Mouse (Mus musculus): ENCODE measurements around the gene Cacna2d3. TPM values are rescaled to one million over a fixed set of nuclear protein-coding genes. Genes with fewer than 3 reads are reported as not detected.

Cacna2d3 gene
- total RNA-seq, 2 experiments from 2014 or later, result 0.56 to 1.4 TPM

DNA sequence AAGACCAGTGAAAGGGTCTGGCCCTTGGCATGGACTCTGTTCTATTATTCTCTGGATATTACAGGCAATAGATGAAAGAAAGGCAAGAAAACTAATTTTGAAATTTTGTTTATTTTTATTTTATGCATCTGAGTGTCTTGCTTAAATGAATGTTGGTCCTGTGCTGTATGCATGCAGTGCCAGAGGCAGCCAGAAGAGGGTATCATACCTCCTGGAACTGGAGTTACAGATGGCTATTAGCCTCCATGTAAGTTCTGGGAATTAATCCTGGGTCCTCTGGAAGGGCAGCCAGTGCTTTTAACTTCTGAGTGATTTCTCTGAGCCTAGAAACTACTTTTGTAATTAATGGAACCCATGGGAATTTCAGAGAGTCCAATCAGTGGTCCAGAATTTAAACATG lies 597.8 kb downstream of the Cacna2d3 start:
- no peak overlapping the region for H3K27ac ChIP-seq
- TF ChIP-seq CTCF (IDR thresholded peaks at IDR 0.05), result peak; percentile 60
- intact Hi-C loops (cut with DNase I), result loop anchor here (5.0 kb wide), 2 partner anchors 143 to 318 kb away; no protein-coding TSS in a partner anchor
- no peak for DNase-seq
- no peak overlapping the region for H3K4me3 ChIP-seq

DNA sequence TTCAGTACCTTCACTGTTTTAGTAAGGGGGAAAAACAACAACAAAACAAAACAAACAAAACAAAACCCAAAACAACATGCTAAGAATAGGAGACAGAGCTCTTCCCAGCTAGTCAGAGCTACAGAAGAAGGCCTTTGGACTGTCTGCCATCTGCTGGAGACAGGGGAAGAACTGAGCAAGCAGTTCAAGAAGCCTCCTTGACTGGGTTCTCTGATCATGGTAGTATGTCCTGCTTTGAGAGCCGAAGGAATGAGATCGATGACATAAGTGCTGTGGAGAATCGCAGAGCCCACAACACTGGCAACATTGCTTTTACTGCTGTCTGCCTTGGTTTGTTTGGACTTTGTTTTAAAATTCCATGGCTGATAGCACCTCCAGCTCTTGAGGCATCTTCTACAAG lies 598.9 kb downstream of the Cacna2d3 start:
- intact Hi-C loops (cut with DNase I), result loop anchor here (5.0 kb wide), 2 partner anchors 145 to 320 kb away; no protein-coding TSS in a partner anchor
- no peak for DNase-seq
- Histone ChIP-seq H3K27ac (no peak overlapping the region), H3K4me3 (no peak overlapping the region)
- no peak for TF ChIP-seq CTCF (IDR thresholded peaks at IDR 0.05)

DNA sequence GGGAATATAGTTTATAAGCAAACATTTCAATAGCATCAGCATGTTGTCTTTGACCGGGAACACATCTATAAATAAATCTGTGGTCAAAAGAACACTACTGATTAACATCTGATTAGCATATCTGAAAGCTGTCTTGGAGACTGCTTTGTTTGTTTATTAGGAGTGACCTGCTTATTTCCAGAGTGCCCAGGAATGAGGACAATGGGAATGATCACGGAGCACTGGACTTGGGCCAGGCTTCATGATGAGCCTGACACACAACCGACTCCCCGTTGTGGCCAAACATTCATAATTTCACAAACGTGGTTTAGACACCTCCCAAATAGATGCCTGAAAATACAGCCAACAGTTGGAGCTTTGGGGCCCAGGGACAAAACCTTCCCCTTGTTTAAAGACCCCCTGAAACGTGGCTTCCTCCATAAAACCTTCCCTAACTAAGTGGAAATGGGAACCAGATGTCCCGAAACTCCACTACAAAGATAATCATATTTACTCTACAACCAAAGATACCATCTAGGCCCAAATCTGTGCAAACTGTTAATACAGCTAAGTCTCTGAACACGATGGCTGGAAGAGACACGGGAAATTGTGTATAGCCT lies 607.7 kb downstream of the Cacna2d3 start:
- peak; percentile 27 for DNase-seq

DNA sequence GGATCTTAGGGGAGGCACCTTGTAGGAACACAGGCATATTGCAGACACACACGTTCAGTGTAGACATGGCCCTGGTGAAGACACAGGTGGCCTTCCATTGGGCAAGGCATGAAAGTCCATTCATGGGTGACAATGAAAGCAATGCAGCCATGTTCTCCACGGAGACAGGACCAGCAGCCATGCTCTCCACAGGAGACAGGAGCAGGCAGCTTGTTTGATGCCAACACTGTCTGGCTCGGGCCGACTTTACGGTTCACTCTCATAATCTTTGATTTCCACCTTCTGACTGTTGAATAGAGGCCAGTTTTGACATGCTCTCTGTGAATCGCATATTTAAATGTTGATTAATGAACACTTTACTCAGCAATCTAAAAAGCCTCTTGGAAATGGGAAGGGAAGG lies 610.0 kb downstream of the Cacna2d3 start:
- no peak overlapping the region for H3K27ac ChIP-seq
- no peak overlapping the region for H3K4me3 ChIP-seq
- TF ChIP-seq CTCF (IDR thresholded peaks at IDR 0.05), result no peak
- no peak for DNase-seq
- intact Hi-C loops (cut with DNase I), result loop anchor here (5.0 kb wide), 1 partner anchor 1304 kb away; no protein-coding TSS in a partner anchor

More for the DNA sequence above, 607.7 kb downstream of the Cacna2d3 start:
- Histone ChIP-seq H3K27ac (no peak overlapping the region), H3K4me3 (no peak overlapping the region)
- no peak for TF ChIP-seq CTCF (IDR thresholded peaks at IDR 0.05)
- intact Hi-C loops (cut with DNase I), result loop anchor here (5.0 kb wide), 1 partner anchor 1307 kb away; no protein-coding TSS in a partner anchor

DNA sequence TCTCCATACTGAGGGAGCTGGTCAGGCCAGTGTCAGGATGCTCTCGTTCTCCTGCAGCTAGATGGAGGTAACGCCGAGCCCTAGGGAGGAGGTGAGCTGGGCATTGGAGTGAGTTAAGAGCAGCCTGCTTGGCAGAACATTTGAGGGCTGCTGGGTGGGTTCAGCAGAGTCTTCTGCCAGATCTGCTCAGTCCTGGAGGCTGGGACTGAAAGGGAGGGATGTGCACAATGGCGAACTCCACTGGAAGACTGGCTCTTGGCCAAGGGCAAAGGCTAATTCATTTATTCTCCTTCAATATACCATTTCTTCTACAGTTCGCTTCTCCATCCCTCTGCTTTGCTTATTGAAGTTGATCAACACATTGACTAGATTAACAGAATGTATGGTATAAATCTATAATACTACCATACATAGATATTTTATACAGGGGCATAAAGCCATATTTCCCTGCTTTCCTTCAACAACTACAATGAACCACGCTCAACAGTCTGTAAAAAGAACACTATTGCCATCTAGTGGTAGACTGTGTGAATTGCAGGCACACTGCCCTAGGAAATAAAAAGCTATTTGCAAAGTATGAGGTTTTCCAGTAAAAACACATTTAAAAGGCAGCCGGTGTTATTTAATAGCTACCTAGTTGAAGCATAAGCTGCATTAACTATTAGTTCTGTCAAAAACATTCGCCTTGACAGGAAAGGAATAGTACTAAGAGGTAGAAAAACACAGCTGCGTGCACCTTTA lies 611.1 kb downstream of the Cacna2d3 start:
- Histone ChIP-seq H3K27ac (no peak overlapping the region), H3K4me3 (no peak overlapping the region)
- intact Hi-C loops (cut with DNase I), result loop anchor here (5.0 kb wide), 1 partner anchor 1303 kb away; no protein-coding TSS in a partner anchor
- no peak for DNase-seq
- peak; percentile 86 for TF ChIP-seq CTCF (IDR thresholded peaks at IDR 0.05)

DNA sequence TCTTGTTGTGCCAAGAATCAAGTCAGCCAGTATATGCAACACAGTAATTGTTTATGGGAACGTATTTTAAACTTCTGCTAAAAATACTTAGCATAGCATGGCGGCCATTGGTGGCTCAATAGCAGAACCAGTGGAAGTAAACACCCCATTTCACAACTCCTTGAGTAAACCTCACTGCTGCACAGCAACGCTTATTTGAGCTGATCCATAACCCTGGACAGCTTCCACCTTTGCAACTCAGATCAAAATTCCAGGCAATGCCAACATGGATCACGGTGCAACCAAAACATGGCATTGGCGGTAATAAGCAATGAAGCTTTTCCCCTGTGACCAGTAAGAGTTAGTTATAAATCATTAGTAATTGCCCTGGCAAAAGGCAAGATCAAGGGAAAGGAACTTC lies 614.2 kb downstream of the Cacna2d3 start:
- TF ChIP-seq CTCF (IDR thresholded peaks at IDR 0.05), result no peak
- no peak for DNase-seq
- intact Hi-C loops (cut with DNase I), result no loop called here

DNA sequence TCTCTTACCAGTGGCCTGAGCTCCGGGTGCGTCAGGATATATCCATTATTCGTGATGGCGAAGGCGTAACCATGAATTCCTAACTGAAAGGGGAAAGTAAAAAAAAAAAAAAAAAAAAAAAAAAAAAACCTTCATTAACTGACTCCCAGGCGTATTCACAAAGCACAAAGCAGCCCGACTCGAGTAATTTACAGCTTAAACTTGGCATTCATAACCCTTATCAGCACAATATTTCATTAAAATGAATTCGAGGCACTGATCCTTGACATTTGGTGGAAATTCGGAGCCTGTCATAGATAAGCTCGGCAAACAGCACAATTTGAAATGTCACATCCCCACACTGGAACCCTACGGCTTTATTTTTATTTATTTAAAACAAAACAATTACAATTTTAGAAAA lies 623.9 kb downstream of the Cacna2d3 start:
- TF ChIP-seq CTCF (IDR thresholded peaks at IDR 0.05), result no peak
- no peak for DNase-seq
- Histone ChIP-seq H3K27ac (no peak overlapping the region), H3K4me3 (no peak overlapping the region)
- intact Hi-C loops (cut with DNase I), result no loop called here

More for the DNA sequence above, 614.2 kb downstream of the Cacna2d3 start:
- no peak overlapping the region for H3K4me3 ChIP-seq
- no peak overlapping the region for H3K27ac ChIP-seq

DNA sequence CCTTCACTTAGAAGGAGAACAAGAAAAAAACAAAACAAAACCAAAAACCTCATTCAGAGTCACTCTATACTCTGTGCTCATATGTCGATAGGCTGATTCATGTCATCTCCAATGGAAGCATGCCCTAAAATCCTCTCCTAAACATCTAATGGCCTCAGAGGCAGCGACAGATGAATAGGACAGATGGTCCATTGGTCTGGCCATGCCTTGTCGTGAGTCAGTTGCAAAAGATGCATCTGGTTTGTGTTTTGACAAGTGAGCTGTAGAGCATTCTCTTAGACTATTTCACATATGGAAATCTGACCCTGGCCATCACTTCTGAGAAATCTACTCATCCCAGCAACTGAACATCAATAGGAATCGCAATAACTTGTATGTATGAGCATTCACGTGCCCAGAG lies 626.2 kb downstream of the Cacna2d3 start:
- intact Hi-C loops (cut with DNase I), result no loop called here
- no peak overlapping the region for H3K4me3 ChIP-seq
- TF ChIP-seq CTCF (IDR thresholded peaks at IDR 0.05), result no peak
- no peak overlapping the region for H3K27ac ChIP-seq
- no peak for DNase-seq

DNA sequence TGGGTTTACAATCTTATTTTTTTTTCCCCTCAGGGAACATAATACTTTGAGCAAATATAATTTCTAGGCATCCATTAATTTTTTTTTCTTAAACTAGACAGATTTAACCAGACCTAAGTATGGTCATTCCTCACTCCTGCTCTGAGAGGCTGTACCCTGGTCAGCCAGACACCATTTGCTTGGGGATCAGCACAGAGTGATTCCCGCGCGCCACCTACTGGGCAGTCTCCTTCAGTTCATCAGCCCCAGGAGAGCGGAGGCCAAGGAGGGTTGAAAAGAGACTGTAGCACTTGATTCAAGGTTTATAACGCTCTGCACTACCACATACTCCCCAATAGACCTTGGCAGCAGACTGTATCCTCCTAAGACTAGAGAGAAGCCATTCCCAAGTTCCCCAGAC lies 631.6 kb downstream of the Cacna2d3 start:
- no peak overlapping the region for H3K27ac ChIP-seq
- intact Hi-C loops (cut with DNase I), result loop anchor here (1.0 to 5.0 kb wide), 2 partner anchors 141 to 1283 kb away; no protein-coding TSS in a partner anchor
- peak; percentile 90 for TF ChIP-seq CTCF (IDR thresholded peaks at IDR 0.05)
- DNase-seq, result peak; percentile 83
- no peak overlapping the region for H3K4me3 ChIP-seq

DNA sequence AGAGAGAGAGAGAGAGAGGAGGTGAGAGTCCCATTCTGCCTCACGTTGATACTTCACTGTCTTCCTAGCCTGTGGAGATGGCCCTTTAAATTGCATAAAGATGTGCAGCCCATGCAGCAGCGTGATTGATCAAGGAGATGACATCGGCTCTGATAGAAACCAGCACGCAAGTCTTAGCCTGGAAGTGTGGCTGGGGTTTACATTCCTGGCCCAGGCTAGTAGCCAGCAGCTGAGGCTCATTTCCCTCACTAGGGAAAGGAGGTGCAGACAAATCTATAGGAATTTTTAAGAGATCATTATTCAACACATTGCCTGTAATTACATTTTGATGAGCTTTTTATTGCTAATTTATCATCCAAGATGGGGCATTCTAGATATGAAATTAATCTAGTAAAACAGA lies 635.1 kb downstream of the Cacna2d3 start:
- no peak overlapping the region for H3K4me3 ChIP-seq

DNA sequence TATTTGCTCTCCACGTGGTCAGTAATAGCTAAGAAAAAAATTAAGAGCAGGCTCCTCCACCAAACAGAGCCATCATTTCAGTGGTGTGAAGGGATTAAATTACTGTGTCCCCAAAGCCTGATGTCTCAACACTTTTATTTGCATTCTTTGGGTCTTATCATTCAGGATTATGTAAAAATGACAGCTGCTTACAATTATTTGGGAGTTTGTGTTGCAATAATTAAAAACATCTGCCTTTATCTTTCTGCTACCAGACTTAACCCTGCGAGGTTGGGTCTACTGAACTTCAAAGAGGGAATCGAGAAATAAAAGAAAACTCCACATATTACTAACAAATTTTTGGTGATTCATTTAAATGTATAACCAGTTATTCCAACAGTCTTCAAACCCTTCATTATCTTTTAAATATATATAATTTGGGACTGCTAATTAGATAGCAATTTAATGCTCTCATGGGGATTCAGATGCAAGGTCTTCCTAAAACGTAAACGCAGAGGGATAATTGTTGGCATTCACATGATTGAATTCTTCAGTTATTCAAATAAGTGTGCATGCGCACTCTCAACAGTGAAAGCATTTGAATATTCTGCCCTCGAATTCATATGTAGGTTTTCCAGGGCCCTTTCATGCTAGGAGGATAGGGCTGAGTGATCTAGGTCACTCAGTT lies 636.0 kb downstream of the Cacna2d3 start:
- no peak overlapping the region for H3K4me3 ChIP-seq
- DNase-seq, result no peak
- intact Hi-C loops (cut with DNase I), result no loop called here
- TF ChIP-seq CTCF (IDR thresholded peaks at IDR 0.05), result no peak
- no peak overlapping the region for H3K27ac ChIP-seq

More for the DNA sequence above, 635.1 kb downstream of the Cacna2d3 start:
- TF ChIP-seq CTCF (IDR thresholded peaks at IDR 0.05), result no peak
- no peak overlapping the region for H3K27ac ChIP-seq
- intact Hi-C loops (cut with DNase I), result no loop called here
- DNase-seq, result no peak

DNA sequence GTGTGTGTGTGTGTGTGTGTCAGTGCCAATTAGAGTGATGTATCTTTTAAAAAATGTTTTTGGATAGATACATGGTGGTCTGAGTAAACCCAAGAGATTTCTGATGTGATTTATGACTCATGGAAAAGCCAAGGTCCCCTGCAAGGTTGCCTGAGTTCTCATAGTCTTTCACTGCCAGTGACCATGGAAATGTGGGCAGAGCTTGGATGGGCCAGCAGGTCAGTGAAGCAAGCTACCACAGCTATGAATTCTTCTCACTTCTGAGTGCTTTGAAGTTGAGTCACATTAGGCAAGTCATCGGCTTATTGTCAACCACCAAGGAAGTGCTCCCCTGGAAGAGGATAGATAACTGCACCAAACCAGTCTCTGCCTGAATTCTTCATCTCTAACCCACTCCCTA lies 639.5 kb downstream of the Cacna2d3 start:
- intact Hi-C loops (cut with DNase I), result no loop called here
- no peak overlapping the region for H3K27ac ChIP-seq
- TF ChIP-seq CTCF (IDR thresholded peaks at IDR 0.05), result no peak
- no peak for DNase-seq
- H3K4me3 ChIP-seq, result no peak overlapping the region

DNA sequence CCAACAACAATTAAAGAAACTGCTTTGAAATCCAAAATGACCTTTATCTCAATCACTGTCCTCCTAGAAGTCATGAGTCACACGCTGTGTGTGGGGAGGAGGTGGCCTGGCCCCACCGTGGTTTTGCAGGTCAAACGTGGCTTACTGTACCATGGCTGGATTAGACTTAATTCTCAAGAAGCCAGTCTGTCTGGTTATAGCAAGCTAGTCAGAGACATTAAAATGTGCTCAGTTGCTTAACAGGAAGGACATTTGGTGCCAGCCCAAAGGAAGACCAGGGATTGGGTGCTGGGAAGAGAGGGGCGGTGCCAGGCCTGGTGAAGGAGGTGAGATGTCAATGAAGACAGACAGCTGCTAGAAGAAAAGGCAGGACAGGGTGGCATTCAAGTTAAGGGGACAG lies 641.0 kb downstream of the Cacna2d3 start:
- no peak for DNase-seq
- TF ChIP-seq CTCF (IDR thresholded peaks at IDR 0.05), result no peak
- Histone ChIP-seq H3K4me3 (no peak overlapping the region), H3K27ac (no peak overlapping the region)
- intact Hi-C loops (cut with DNase I), result no loop called here

Data from gastrocnemius, adult 2 months (tissue).